Mouse (Mus musculus): ENCODE data around the gene Zbtb16. TPM values are rescaled to one million over a fixed set of nuclear protein-coding genes. Genes with fewer than 3 reads are reported as not detected.
A peak's percentile ranks its signal among the peaks of the same experiment; 100 is the strongest.

Gene Zbtb16
- polyA plus RNA-seq, 1 experiment from 2014 or later: 6.1 TPM

DNA sequence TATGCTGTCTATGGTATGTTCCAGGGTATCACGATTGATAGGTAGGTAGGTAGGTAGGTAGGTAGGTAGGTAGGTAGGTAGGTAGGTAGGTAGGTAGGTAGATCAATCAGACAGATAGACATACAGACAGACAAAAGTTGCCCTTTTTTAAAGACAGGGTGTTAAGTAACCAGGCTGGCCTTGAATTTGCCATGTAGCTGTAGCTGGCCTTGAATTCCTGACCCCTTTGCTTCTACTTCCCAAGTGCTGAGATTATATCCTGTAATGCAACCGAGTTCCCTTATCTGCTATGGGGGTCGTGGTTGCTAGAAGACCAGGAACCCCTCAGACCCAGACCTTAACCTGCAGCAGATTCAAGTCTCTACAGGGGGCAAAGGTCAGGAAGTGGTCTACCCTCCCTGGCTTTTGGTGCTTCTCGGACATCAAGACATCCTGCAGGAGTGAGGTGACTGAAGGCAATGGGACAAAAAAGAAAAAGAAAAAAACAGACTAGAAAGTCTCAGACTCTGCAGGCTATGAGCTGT is 95.2 kb downstream of the Zbtb16 start:
- Histone ChIP-seq H3K9me3 (ENCODE audit: control insufficient read depth, low read length) (no peaks in the 10 kb centered on the region), H3K36me3 (ENCODE audit: control insufficient read depth, insufficient read depth) (no peaks in the 10 kb centered on the region), H3K4me3 (replicated peaks; ENCODE audit: low read length) (no peak overlapping the region), H3K27ac (ENCODE audit: low read length) (peak overlapping the region; percentile 73), H3K4me1 (replicated peaks; ENCODE audit: control insufficient read depth, insufficient read depth, low read length) (peaks cover 49% of the 10 kb centered on the region), H3K27me3 (replicated peaks; ENCODE audit: control insufficient read depth, insufficient read depth, low read length) (peaks cover 2% of the 10 kb centered on the region; the same call in 1 of the 2 replicates), H3K4me2 (ENCODE audit: low read length) (no peak overlapping the region), H3K9ac (replicated peaks; ENCODE audit: low read depth, low read length) (no peak overlapping the region)
- 77% methylated on average over 4 of the region's 4 CpGs for WGBS
- no peak for ATAC-seq

DNA sequence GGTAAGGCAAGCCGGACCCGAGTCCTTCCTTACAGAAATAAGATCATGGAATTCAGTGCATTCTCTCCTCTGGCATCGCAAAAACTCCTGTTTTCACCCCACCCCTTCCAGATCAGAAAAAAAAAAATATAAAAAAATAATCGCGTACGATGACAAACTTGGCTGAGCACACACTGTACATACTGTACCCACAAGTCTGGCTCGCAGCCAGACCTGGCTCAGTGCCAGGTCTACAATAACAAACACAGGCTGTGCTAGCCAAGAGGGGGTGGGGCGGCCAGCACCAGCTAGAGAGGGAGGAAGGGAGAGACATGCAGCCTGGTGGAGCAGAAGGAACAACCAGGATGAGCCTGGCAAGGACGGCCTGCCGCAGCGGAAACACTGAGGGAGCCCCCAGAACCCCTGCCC is 95.9 kb downstream of the Zbtb16 start:
- Histone ChIP-seq H3K36me3 (ENCODE audit: control insufficient read depth, insufficient read depth) (no peaks in the 10 kb centered on the region), H3K27ac (ENCODE audit: low read length) (peak overlapping the region; percentile 73), H3K4me3 (replicated peaks; ENCODE audit: low read length) (no peak overlapping the region), H3K9me3 (ENCODE audit: control insufficient read depth, low read length) (no peaks in the 10 kb centered on the region), H3K4me2 (ENCODE audit: low read length) (peak overlapping the region; percentile 28), H3K9ac (replicated peaks; ENCODE audit: low read depth, low read length) (peak overlapping the region; percentile 27; the same call in 1 of the 2 replicates), H3K4me1 (replicated peaks; ENCODE audit: control insufficient read depth, insufficient read depth, low read length) (peaks cover 56% of the 10 kb centered on the region), H3K27me3 (replicated peaks; ENCODE audit: control insufficient read depth, insufficient read depth, low read length) (peaks cover 2% of the 10 kb centered on the region; the same call in 1 of the 2 replicates)
- 0% methylated on average over 11 of the region's 11 CpGs for WGBS
- ATAC-seq: peak; percentile 94

DNA sequence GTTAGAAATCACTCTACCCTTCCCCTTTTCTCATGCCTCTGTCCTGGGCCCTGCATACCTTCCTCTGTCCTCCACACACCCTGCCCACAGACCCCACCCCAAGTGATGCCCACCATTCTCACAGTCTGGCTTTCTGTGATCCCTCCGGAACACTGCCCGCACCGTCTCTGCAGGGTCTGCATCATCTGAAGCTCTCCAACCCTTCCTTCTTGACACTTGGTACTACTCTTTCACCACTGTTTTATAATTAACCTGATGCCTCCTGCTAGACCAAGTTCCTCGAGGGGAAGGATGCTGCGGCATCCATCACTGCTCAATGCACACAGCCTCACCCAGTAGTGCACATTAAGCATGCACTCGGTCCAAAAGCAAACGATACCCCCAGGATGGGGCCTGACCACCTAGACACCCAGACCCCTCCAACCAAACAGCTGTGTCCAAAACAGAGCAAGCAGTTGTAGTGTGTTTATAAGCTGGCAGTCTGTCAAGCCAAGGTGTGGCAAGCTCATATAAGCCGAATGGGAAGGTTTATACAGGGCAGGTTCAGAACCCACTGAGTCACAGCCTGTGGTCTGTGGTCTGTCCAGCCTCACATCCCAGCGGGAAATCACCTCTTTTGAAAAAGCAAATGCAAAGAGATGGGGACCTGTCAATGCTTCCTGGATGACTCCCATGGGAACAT is 97.1 kb downstream of the Zbtb16 start:
- Histone ChIP-seq H3K4me2 (ENCODE audit: low read length) (no peak overlapping the region), H3K27ac (ENCODE audit: low read length) (no peak overlapping the region), H3K27me3 (replicated peaks; ENCODE audit: control insufficient read depth, insufficient read depth, low read length) (peaks cover 2% of the 10 kb centered on the region; the same call in 1 of the 2 replicates), H3K9me3 (ENCODE audit: control insufficient read depth, low read length) (no peaks in the 10 kb centered on the region), H3K9ac (replicated peaks; ENCODE audit: low read depth, low read length) (no peak overlapping the region), H3K4me1 (replicated peaks; ENCODE audit: control insufficient read depth, insufficient read depth, low read length) (peaks cover 63% of the 10 kb centered on the region), H3K36me3 (ENCODE audit: control insufficient read depth, insufficient read depth) (no peaks in the 10 kb centered on the region), H3K4me3 (replicated peaks; ENCODE audit: low read length) (no peak overlapping the region)
- no peak for ATAC-seq
- WGBS: 83% methylated on average over 9 of the region's 9 CpGs

DNA sequence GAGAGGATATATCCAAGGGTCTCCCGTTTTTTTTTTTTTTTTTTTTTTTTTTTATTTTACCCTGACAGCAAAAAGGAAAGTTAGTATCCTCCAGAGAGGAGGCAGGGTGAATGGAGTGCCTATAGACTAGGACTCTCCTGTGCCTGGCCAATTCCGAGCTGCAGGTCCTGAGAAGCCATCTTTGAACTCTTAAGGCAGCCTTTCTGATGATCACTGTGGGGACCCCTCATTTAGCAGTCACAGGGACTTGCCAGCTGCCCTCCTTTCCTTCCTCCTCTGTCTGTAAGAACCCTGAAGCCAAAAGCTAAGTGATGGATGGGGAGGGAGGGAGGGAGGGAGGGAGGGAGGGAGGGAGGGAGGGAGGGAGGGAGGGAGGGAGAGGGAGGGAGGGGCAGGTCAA is 98.1 kb downstream of the Zbtb16 start:
- Histone ChIP-seq H3K36me3 (ENCODE audit: control insufficient read depth, insufficient read depth) (no peaks in the 10 kb centered on the region), H3K27me3 (replicated peaks; ENCODE audit: control insufficient read depth, insufficient read depth, low read length) (peaks cover 2% of the 10 kb centered on the region; the same call in 1 of the 2 replicates), H3K4me2 (ENCODE audit: low read length) (no peak overlapping the region; the same call in 1 of the 2 replicates), H3K9ac (replicated peaks; ENCODE audit: low read depth, low read length) (no peak overlapping the region), H3K4me1 (replicated peaks; ENCODE audit: control insufficient read depth, insufficient read depth, low read length) (peaks cover 72% of the 10 kb centered on the region), H3K9me3 (ENCODE audit: control insufficient read depth, low read length) (no peaks in the 10 kb centered on the region), H3K27ac (ENCODE audit: low read length) (peak overlapping the region; percentile 21; the same call in 1 of the 2 replicates), H3K4me3 (replicated peaks; ENCODE audit: low read length) (no peak overlapping the region)
- 18% methylated on average over 2 of the region's 2 CpGs for WGBS
- ATAC-seq: no peak

DNA sequence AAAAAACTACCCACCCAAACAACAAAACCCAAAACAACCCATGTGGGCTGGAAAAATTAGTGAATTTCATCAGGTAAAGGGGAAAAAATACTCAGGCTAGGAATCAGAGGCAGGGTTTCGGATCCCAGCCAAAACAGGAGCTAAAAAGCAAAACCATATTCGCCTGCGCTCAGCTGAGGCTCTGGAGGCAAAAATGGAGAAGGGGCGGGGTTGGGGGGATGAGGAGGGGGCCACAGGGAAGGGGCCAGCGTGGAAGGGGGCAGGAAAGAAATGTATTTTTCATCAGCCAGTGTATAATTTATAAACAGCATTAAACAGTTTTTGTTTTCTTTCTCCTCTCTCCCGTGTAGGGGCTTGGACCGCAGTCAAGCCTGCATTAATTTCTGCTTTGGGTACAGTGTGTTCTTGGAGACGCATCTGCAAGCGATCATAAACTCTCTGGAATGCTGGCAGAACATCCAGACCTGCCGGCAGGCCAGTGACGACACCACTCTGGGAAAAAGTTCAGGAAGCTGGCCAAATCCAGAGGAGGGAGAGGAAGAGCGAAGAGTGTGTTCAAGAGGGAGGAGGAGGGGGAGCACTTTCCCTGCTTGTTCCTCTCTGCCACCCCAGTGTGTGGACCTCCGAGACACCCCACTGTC is 98.7 kb downstream of the Zbtb16 start:
- ATAC-seq: peak; percentile 19; the same call in 1 of the 2 replicates
- 13% methylated on average over 13 of the region's 13 CpGs for WGBS

DNA sequence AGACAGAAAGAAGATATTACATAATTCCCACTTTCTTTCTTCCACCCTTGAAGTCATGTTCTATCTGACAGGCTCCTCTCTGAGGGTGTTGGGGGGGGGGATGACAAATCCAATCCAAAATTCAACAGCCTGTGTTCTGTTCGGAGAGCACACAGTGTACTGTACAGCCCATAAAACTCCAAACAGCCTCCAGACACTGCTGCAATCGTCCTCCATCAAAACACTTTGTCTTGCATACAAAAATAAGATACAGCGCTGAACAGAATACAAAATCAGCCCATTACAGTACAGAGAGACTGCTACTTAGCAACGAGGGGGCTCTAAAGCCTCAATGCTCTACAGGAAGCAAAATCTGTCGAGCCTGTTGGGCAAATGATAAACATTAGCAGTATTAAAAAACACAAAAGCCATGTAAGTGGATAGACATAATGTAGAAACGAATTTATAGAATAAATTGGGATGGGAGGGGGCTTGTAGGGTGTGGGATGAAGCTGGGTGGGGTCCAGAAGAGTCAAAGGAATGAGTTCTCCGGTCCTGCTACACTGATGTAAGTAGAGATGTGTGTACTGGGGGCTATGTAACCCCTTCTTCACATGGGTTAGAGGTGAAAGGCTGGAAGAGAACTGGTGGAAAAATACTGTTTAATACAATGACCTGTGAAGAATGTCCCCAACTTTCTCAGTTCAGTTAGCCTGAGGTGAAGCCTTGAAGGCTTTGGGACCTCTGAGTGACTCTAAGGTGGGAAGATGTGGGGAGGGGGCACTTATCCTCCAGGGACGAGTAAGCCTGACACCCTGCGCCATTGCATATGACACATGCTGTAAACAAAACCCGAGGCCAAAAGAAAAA is 99.4 kb downstream of the Zbtb16 start:
- peak; percentile 61 for ATAC-seq
- Histone ChIP-seq H3K27me3 (replicated peaks; ENCODE audit: control insufficient read depth, insufficient read depth, low read length) (0 out of 2 replicates have a peak, but pooled peaks cover 2% of the 10 kb centered on the region), H3K9me3 (ENCODE audit: control insufficient read depth, low read length) (no peaks in the 10 kb centered on the region), H3K4me1 (replicated peaks; ENCODE audit: control insufficient read depth, insufficient read depth, low read length) (peaks cover 81% of the 10 kb centered on the region), H3K36me3 (ENCODE audit: control insufficient read depth, insufficient read depth) (no peaks in the 10 kb centered on the region), H3K4me2 (ENCODE audit: low read length) (peak overlapping the region; percentile 34), H3K4me3 (replicated peaks; ENCODE audit: low read length) (no peak overlapping the region), H3K27ac (ENCODE audit: low read length) (peak overlapping the region; percentile 80), H3K9ac (replicated peaks; ENCODE audit: low read depth, low read length) (no peak overlapping the region)
- WGBS: 10% methylated on average over 10 of the region's 10 CpGs

More for the DNA sequence above, 98.7 kb downstream of the Zbtb16 start:
- Histone ChIP-seq H3K9ac (replicated peaks; ENCODE audit: low read depth, low read length) (no peak overlapping the region), H3K27ac (ENCODE audit: low read length) (peak overlapping the region; percentile 80), H3K4me1 (replicated peaks; ENCODE audit: control insufficient read depth, insufficient read depth, low read length) (peaks cover 78% of the 10 kb centered on the region), H3K27me3 (replicated peaks; ENCODE audit: control insufficient read depth, insufficient read depth, low read length) (peaks cover 2% of the 10 kb centered on the region; the same call in 1 of the 2 replicates), H3K36me3 (ENCODE audit: control insufficient read depth, insufficient read depth) (no peaks in the 10 kb centered on the region), H3K4me3 (replicated peaks; ENCODE audit: low read length) (no peak overlapping the region), H3K4me2 (ENCODE audit: low read length) (peak overlapping the region; percentile 34), H3K9me3 (ENCODE audit: control insufficient read depth, low read length) (no peaks in the 10 kb centered on the region)

DNA sequence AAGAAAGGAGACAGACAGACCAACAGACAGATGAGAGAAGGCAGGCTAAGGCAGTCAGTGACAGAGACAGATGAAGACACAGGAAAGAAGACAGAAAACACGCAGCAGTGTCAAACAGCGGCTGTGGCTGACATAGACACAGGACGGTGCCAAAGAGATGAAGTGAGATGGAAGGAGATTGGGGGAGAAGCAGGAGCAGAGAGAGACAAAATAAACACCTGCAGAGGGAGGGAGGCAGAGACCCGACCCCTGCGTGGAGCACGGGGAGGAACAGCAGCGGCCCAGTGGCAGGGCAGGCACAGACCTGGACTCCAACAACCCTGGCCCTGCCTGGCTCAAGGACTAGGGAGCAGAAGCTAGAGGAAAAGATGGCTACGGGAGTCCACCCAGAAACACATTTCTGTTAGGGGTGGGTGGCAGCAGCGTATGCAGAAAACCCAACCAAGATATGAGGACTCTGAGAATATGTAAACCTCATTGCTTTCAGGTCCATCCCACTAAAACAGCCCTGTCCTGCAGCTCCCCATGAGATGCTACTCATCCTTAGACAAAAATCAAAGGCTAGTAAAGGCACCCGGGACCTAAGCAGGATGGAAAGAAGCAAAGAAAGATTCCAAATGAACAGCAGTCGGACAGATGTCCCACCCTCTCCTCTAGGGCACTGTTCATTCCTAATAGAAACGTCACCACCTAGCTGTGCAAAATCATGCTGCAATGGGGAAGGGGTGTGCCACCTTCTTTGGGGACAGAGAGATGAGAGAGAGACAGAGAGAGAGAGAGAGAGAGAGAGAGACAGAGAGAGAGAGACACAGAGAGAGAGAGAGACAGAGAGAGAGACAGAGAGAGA is 100.3 kb downstream of the Zbtb16 start:
- Histone ChIP-seq H3K27ac (ENCODE audit: low read length) (peak overlapping the region; percentile 80), H3K4me2 (ENCODE audit: low read length) (peak overlapping the region; percentile 3; the same call in 1 of the 2 replicates), H3K9ac (replicated peaks; ENCODE audit: low read depth, low read length) (no peak overlapping the region), H3K27me3 (replicated peaks; ENCODE audit: control insufficient read depth, insufficient read depth, low read length) (0 out of 2 replicates have a peak, but pooled peaks cover 2% of the 10 kb centered on the region), H3K36me3 (ENCODE audit: control insufficient read depth, insufficient read depth) (no peaks in the 10 kb centered on the region), H3K4me3 (replicated peaks; ENCODE audit: low read length) (no peak overlapping the region), H3K9me3 (ENCODE audit: control insufficient read depth, low read length) (no peaks in the 10 kb centered on the region), H3K4me1 (replicated peaks; ENCODE audit: control insufficient read depth, insufficient read depth, low read length) (peaks cover 83% of the 10 kb centered on the region)
- no peak for ATAC-seq
- WGBS: 37% methylated on average over 12 of the region's 12 CpGs

DNA sequence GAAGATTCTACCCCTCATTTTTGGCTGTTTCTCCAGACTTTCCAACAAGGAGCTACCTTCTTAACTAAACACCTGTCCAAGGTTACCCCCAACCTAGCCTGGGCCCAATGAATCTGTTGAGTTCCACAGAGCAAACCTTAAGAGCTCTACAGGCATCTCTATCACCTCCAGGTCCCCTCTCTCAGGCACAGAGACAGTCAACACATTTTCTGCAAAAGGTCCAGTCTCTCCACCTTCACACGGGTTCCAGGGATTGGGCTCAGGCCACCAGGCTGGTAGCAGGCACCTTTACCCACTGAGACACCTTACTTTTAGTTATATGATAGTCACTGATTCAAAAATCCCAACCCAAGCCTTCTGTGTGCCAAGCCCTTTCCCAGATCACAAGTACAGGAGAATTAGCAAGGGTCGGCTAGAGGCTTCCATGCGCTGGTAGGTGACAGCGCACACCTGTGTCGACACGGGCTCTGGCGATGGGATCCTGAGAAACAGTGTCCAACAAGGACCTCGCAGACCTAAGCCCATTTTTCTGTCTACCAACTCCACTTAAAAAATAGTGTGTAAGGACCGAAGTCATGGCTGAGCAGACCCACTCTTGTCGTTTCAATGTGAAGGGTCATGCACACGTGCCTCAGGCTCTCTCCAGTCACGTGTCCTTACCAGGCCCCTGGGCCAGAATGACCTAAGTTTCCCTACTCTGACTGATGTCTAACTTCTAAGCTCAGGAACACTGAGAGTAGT is 101.1 kb downstream of the Zbtb16 start:
- ATAC-seq: no peak
- H3K36me3 ChIP-seq (ENCODE audit: control insufficient read depth, insufficient read depth): no peaks in the 10 kb centered on the region
- H3K27ac ChIP-seq (ENCODE audit: low read length): peak overlapping the region; percentile 80; the same call in 1 of the 2 replicates
- no peak overlapping the region for H3K4me2 ChIP-seq (ENCODE audit: low read length)
- peaks cover 83% of the 10 kb centered on the region for H3K4me1 ChIP-seq (replicated peaks; ENCODE audit: control insufficient read depth, insufficient read depth, low read length)
- 90% methylated on average over 12 of the region's 12 CpGs for WGBS
- H3K27me3 ChIP-seq (replicated peaks; ENCODE audit: control insufficient read depth, insufficient read depth, low read length): 0 out of 2 replicates have a peak, but pooled peaks cover 2% of the 10 kb centered on the region
- H3K9me3 ChIP-seq (ENCODE audit: control insufficient read depth, low read length): no peaks in the 10 kb centered on the region
- H3K4me3 ChIP-seq (replicated peaks; ENCODE audit: low read length): no peak overlapping the region
- H3K9ac ChIP-seq (replicated peaks; ENCODE audit: low read depth, low read length): no peak overlapping the region
